Mouse (Mus musculus) T-helper 17 cell (primary cell): ENCODE measurements at regions not wholly inside any gene's neighbourhood (a gene's known extent, or its start where the extent isn't known, plus 50 kb on each side); places are given as distances from the start of the nearest gene placed in this dataset.

Experiments used
- in situ Hi-C, 2 experiments: fragments of 300-600 bp; cut with MboI, MseI; formaldehyde crosslinking; loops; 1 replicate in 1 of 2; 2 replicates in 1 of 2; pipeline ENCODE4 v1.15.1; 2025; ENCODE audit warnings: high pct_unique_total_duplicates in 2 of 2

GRCm38 (mm10) chr10:25032625-25033024, 105.3 kb upstream of the Arg1 start:
- in situ Hi-C loops: no loop called here

- in situ Hi-C loops: no loop called here
Measured at GRCm38 (mm10) chr10:25029387-25029915, 102.2 kb upstream of the Arg1 start.

GRCm38 (mm10) chr10:25023601-25024157, 96.4 kb upstream of the Arg1 start:
- in situ Hi-C loops: no loop called here

GRCm38 (mm10) chr10:25023044-25023540, 95.8 kb upstream of the Arg1 start:
- in situ Hi-C loops: no loop called here

GRCm38 (mm10) chr10:25018946-25019345, 91.7 kb upstream of the Arg1 start:
- in situ Hi-C loops: no loop called here

GRCm38 (mm10) chr10:25017843-25018242, 90.6 kb upstream of the Arg1 start:
- in situ Hi-C loops: no loop called here

GRCm38 (mm10) chr10:25016110-25016509, 88.8 kb upstream of the Arg1 start:
- in situ Hi-C loops: no loop called here

GRCm38 (mm10) chr10:25012129-25012528, 84.8 kb upstream of the Arg1 start:
- in situ Hi-C loops: loop anchor here in 1 of 2 experiments (5.0 kb wide), 1 partner anchor 45 kb away; no protein-coding TSS in a partner anchor

- in situ Hi-C loops: no loop called here
Measured at GRCm38 (mm10) chr10:25001299-25001698, 74.0 kb upstream of the Arg1 start.

GRCm38 (mm10) chr10:25000231-25001222, 73.2 kb upstream of the Arg1 start:
- in situ Hi-C loops: no loop called here

GRCm38 (mm10) chr10:24999807-25000206, 72.5 kb upstream of the Arg1 start:
- in situ Hi-C loops: loop anchor here in 1 of 2 experiments (10.0 kb wide), 1 partner anchor 985 kb away; no protein-coding TSS in a partner anchor

- in situ Hi-C loops: loop anchor here in 1 of 2 experiments (10.0 kb wide), 1 partner anchor 987 kb away; no protein-coding TSS in a partner anchor
Measured at GRCm38 (mm10) chr10:24997661-24998060, 70.4 kb upstream of the Arg1 start.

GRCm38 (mm10) chr10:24995751-24996150, 68.5 kb upstream of the Arg1 start:
- in situ Hi-C loops: loop anchor here in 1 of 2 experiments (10.0 kb wide), 1 partner anchor 989 kb away; no protein-coding TSS in a partner anchor

- in situ Hi-C loops: loop anchor here in 1 of 2 experiments (10.0 kb wide), 2 partner anchors 495 to 995 kb away; no protein-coding TSS in a partner anchor
Measured at GRCm38 (mm10) chr10:24989965-24990653, 62.8 kb upstream of the Arg1 start.

GRCm38 (mm10) chr10:24984801-24985200, 57.5 kb upstream of the Arg1 start:
- in situ Hi-C loops: loop anchor here in 1 of 2 experiments (10.0 kb wide), 1 partner anchor 490 kb away; no protein-coding TSS in a partner anchor

- in situ Hi-C loops: loop anchor here in 1 of 2 experiments (10.0 kb wide), 1 partner anchor 487 kb away; no protein-coding TSS in a partner anchor
Measured at GRCm38 (mm10) chr10:24981763-24982162, 54.5 kb upstream of the Arg1 start.
